Mouse (Mus musculus): ENCODE results near the gene Gemin8. TPM values are rescaled to one million over a fixed set of nuclear protein-coding genes. Genes with fewer than 3 reads are reported as not detected.

Gene Gemin8
- polyA plus RNA-seq, 1 experiment from 2014 or later, result 11.0 TPM

DNA sequence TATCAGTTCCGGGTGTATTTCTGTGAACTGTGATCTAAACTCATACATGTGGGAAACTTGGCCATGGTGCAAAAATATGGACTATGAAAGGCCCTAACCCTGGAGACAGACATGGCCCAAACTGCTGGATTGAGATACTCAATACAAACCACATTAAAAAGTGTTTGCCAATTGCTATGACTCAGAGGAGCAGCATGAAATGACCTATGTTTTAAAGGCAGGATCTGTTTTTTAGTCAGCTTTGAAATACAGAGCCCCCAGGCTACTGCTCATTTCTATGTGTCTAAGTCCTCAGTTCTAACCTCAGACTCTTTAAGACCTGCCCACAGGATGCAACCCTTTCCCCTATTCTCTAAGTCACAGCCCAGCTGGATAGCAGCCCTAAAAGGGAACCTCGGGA, 65.9 kb downstream of the Gemin8 start:
- H3K9me3 ChIP-seq, result no peaks in the 10 kb centered on the region
- H3K9ac ChIP-seq, result no peak overlapping the region
- H3K4me1 ChIP-seq, result no peaks in the 10 kb centered on the region
- H3K4me2 ChIP-seq (replicated peaks), result no peak overlapping the region
- WGBS, result 33% methylated on average over 2 of the region's 2 CpGs
- no peak overlapping the region for H3K27ac ChIP-seq
- H3K27me3 ChIP-seq, result peaks cover 34% of the 10 kb centered on the region
- no peaks in the 10 kb centered on the region for H3K36me3 ChIP-seq
- ATAC-seq (ENCODE audit: insufficient number of reproducible peaks, insufficient read depth, low FRiP score, low TSS enrichment), result no peak
- no peak overlapping the region for H3K4me3 ChIP-seq

DNA sequence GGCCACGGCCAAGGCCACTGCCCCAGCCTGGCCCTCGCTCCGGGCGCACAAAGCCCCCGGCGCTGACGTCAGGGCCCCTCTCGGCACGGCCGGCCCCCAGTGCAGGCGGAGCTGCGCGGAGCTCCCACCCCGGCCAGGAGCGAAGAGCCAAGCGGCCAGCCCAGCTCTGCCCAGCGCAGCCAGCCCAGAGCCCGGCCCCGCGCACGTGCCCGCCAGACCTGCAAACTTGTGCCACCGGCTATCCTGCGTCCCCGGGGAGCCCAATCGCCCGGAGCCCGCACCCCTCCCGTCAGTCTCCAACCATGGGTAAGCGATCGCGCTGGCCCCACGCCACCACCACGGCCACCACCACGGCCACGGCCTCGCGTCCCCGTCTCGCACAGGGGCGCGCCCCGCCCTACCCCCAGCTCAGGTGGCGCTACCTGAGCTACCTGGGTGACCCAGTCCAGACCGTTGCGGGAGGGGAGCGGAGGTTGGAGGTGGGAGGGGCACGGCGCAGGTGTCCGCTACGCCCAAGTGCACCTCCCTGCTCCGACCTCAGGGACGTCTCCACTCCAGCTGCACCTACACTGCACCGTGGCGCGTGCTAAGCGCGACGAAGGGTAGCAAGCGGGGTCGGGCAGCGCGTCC, 68.7 kb downstream of the Gemin8 start, which contains the start of gene Gpm6b:
Gene Gpm6b, plus strand, starts transcription at position 81 of the 630 bp plus-strand sequence.
- Histone ChIP-seq H3K36me3 (no peaks in the 10 kb centered on the region), H3K4me2 (replicated peaks) (peak within 1 kb of the TSS; percentile 92), H3K4me1 (no peaks in the 10 kb centered on the region), H3K27me3 (peaks cover 28% of the 10 kb centered on the region), H3K9me3 (no peaks in the 10 kb centered on the region), H3K27ac (no peak within 1 kb of the TSS), H3K9ac (peak within 1 kb of the TSS; percentile 36; the same call in 1 of the 2 replicates), H3K4me3 (peak within 1 kb of the TSS; percentile 52)
- WGBS, result 32% methylated on average over 56 of the region's 63 CpGs
- ATAC-seq (ENCODE audit: insufficient number of reproducible peaks, insufficient read depth, low FRiP score, low TSS enrichment), result peak; percentile 86

DNA sequence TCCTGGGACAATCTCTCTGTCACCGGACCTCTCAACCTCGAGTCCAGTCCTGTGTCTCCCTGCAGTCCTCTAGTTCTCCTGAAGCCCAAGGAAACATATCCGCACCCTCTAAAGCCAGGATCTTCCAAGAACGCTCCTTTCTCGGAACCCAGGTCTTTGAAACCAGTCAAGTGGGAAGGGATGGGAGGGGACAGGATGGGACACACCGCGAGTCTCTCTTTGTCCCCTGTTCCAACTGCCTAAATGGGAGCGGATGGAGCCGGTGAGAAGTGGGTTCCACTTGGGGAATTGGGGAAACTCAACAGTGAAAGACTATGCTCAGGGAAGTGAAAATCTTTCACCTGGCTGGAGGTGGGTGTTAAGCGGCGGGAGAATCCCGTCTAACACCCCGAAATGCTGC, 69.3 kb downstream of the Gemin8 start:
- peaks cover 28% of the 10 kb centered on the region for H3K27me3 ChIP-seq
- ATAC-seq (ENCODE audit: insufficient number of reproducible peaks, insufficient read depth, low FRiP score, low TSS enrichment), result no peak

More for the DNA sequence above, 69.3 kb downstream of the Gemin8 start:
- H3K36me3 ChIP-seq, result no peaks in the 10 kb centered on the region
- no peaks in the 10 kb centered on the region for H3K9me3 ChIP-seq
- H3K4me3 ChIP-seq, result peak overlapping the region; percentile 52
- H3K4me2 ChIP-seq (replicated peaks), result peak overlapping the region; percentile 92
- 31% methylated on average over 13 of the region's 13 CpGs for WGBS
- no peaks in the 10 kb centered on the region for H3K4me1 ChIP-seq
- no peak overlapping the region for H3K27ac ChIP-seq
- peak overlapping the region; percentile 36; the same call in 1 of the 2 replicates for H3K9ac ChIP-seq

Other genes starting within 250 kb of the Gemin8 start
- gene Gpm6b, start 68.5 kb downstream of the Gemin8 start, polyA plus RNA-seq (2016; fragmentation: Nextera tagmentation; extraction: Ambion mirVana), result 27.2 and 31.0 TPM in 2 replicates